Mouse (Mus musculus): ENCODE results near the gene Pgd.

Pgd gene

GRCm38 (mm10) chr4:149168016-149168415, 1.4 kb upstream of the Pgd start:
- no peak for DNase-seq (ENCODE audit: low spot score in 2 of 2)

- peak; percentile 24 to 37 for DNase-seq (ENCODE audit: low spot score in 2 of 2)
Observed at GRCm38 (mm10) chr4:149166957-149167611, 513 bp upstream of the Pgd start.

- DNase-seq (ENCODE audit: low spot score in 2 of 2): no peak
Observed at GRCm38 (mm10) chr4:149164150-149164549, 2.4 kb downstream of the Pgd start.

- DNase-seq (ENCODE audit: low spot score in 2 of 2): no peak
Observed at GRCm38 (mm10) chr4:149163196-149163595, 3.4 kb downstream of the Pgd start.

GRCm38 (mm10) chr4:149161166-149161565, 5.4 kb downstream of the Pgd start:
- DNase-seq (ENCODE audit: low spot score in 2 of 2): no peak

GRCm38 (mm10) chr4:149159891-149160290, 6.7 kb downstream of the Pgd start:
- DNase-seq (ENCODE audit: low spot score in 2 of 2): no peak

- no peak for DNase-seq (ENCODE audit: low spot score in 2 of 2)
Observed at GRCm38 (mm10) chr4:149159203-149159602, 7.4 kb downstream of the Pgd start.

GRCm38 (mm10) chr4:149157415-149157973, 9.1 kb downstream of the Pgd start:
- no peak for DNase-seq (ENCODE audit: low spot score in 2 of 2)

GRCm38 (mm10) chr4:149155711-149156110, 10.9 kb downstream of the Pgd start:
- no peak for DNase-seq (ENCODE audit: low spot score in 2 of 2)

GRCm38 (mm10) chr4:149154859-149155258, 11.7 kb downstream of the Pgd start:
- no peak for DNase-seq (ENCODE audit: low spot score in 2 of 2)

- DNase-seq (ENCODE audit: low spot score in 2 of 2): no peak
Observed at GRCm38 (mm10) chr4:149150721-149151120, 15.8 kb downstream of the Pgd start.

- DNase-seq (ENCODE audit: low spot score in 2 of 2): no peak
Observed at GRCm38 (mm10) chr4:149150256-149150655, 16.3 kb downstream of the Pgd start.

GRCm38 (mm10) chr4:149149611-149150010, 17.0 kb downstream of the Pgd start:
- no peak for DNase-seq (ENCODE audit: low spot score in 2 of 2)

- no peak for DNase-seq (ENCODE audit: low spot score in 2 of 2)
Observed at GRCm38 (mm10) chr4:149149196-149149595, 17.4 kb downstream of the Pgd start.

GRCm38 (mm10) chr4:149148084-149148483, 18.5 kb downstream of the Pgd start:
- no peak for DNase-seq (ENCODE audit: low spot score in 2 of 2)

GRCm38 (mm10) chr4:149147528-149147927, 19.0 kb downstream of the Pgd start:
- DNase-seq (ENCODE audit: low spot score in 2 of 2): no peak

- DNase-seq (ENCODE audit: low spot score in 2 of 2): no peak
Observed at GRCm38 (mm10) chr4:149145151-149145550, 21.4 kb downstream of the Pgd start.

- DNase-seq (ENCODE audit: low spot score in 2 of 2): peak; percentile 52 to 69
Observed at GRCm38 (mm10) chr4:149144459-149144858, 22.1 kb downstream of the Pgd start.

GRCm38 (mm10) chr4:149143594-149143993, 23.0 kb downstream of the Pgd start:
- no peak for DNase-seq (ENCODE audit: low spot score in 2 of 2)

- DNase-seq (ENCODE audit: low spot score in 2 of 2): no peak
Observed at GRCm38 (mm10) chr4:149138515-149138914, 28.1 kb downstream of the Pgd start.

GRCm38 (mm10) chr4:149136982-149137770, 29.4 kb downstream of the Pgd start, which contains the start of gene Cenps:
Gene Cenps, minus strand, starts transcription at chr4:149137629.
- DNase-seq (ENCODE audit: low spot score in 2 of 2): peak; percentile 81 to 91

GRCm38 (mm10) chr4:149136116-149136850, 30.3 kb downstream of the Pgd start:
- DNase-seq (ENCODE audit: low spot score in 2 of 2): no peak
